ENCODE assay signal across 33 mouse cellular contexts in genomic region chr6:55128391-55128790, GRCm38 (mm10). TPM values are rescaled to one million over a fixed set of nuclear protein-coding genes. Genes with fewer than 3 reads are reported as not detected.
DNase-seq lines count a peak whose midpoint lies in the region; ATAC-seq lines count a peak whose summit lies in the region.
"Had no signal": no experiment of that assay in that cellular context is flagged by ENCODE, and none has a peak within 500 bp of the region (broad histone marks: within the 10 kb centered on the region; RNA-seq: fewer than 3 reads in every experiment).

No protein-coding gene starts in this region.

- H3K4me1 ChIP-seq in midbrain, embryonic 10.5 days: peaks cover 9% of the 10 kb centered on the region
- H3K4me1 ChIP-seq in midbrain, embryonic 16.5 days (ENCODE audit: control insufficient read depth, insufficient read depth, low read length): no peaks in the 10 kb centered on the region
- H3K4me1 ChIP-seq: forebrain, embryonic 13.5 days; neural tube, embryonic 13.5 days had no signal

- ATAC-seq in midbrain, embryonic 16.5 days: no peak
- ATAC-seq: activated CD4-positive, CD25-positive, alpha-beta regulatory T cell, adult 4 months; CD4-positive, CD25-positive, alpha-beta regulatory T cell, adult 4 months; forebrain, embryonic 13.5 days; intestine, postnatal 0 days had no signal

- H3K9me3 ChIP-seq in midbrain, embryonic 10.5 days (replicated peaks): no peaks in the 10 kb centered on the region
- H3K9me3 ChIP-seq in midbrain, embryonic 16.5 days (replicated peaks; ENCODE audit: control insufficient read depth, low read length, poor library complexity, severe bottlenecking): no peaks in the 10 kb centered on the region
- H3K9me3 ChIP-seq: forebrain, embryonic 13.5 days; heart, embryonic 13.5 days; midbrain, embryonic 12.5 days; neural tube, embryonic 13.5 days had no signal

- no peak overlapping the region for H3K4me3 ChIP-seq in midbrain, embryonic 10.5 days
- no peak overlapping the region for H3K4me3 ChIP-seq in midbrain, embryonic 16.5 days (ENCODE audit: low read depth, low read length)
- H3K4me3 ChIP-seq: forebrain, embryonic 13.5 days; heart, embryonic 13.5 days; midbrain, embryonic 12.5 days; neural tube, embryonic 13.5 days had no signal

- no peaks in the 10 kb centered on the region for H3K36me3 ChIP-seq in midbrain, embryonic 10.5 days
- H3K36me3 ChIP-seq in midbrain, embryonic 16.5 days (ENCODE audit: control insufficient read depth, insufficient read depth, low read length): no peaks in the 10 kb centered on the region
- H3K36me3 ChIP-seq: heart, embryonic 13.5 days; midbrain, embryonic 12.5 days; neural tube, embryonic 13.5 days had no signal

- DNase-seq in gastrocnemius, adult 18-20 months (ENCODE audit: low spot score): peak; percentile 74
- DNase-seq in gastrocnemius, postnatal 10 days: no peak
- no peak for DNase-seq in midbrain, embryonic 10.5 days (ENCODE audit: low spot score)
- DNase-seq in gastrocnemius, postnatal 14 days: peak; percentile 18
- DNase-seq in spleen, adult 18-20 months: no peak
- no peak for DNase-seq in embryo, embryonic 10.5 days (ENCODE audit: low spot score)
- DNase-seq: cerebellum, adult 2 months; cerebellum, postnatal 14 days; heart, adult 18-20 months; heart, postnatal 10 days; kidney, adult 9 months; kidney, postnatal 25 days; liver; lung, adult 2 months; lung, postnatal 10 days; right cerebral cortex, adult 18-20 months; thymus, adult 2 months; thymus, postnatal 4 days had no signal

- intact Hi-C loops in gastrocnemius, postnatal 14 days (cut with DNase I; ENCODE audit: low total_unique reads): no loop called here

- no peak overlapping the region for H3K9ac ChIP-seq in midbrain, embryonic 16.5 days (ENCODE audit: low read depth, low read length)
- H3K9ac ChIP-seq: forebrain, embryonic 13.5 days; heart, embryonic 13.5 days; hindbrain, embryonic 14.5 days; liver, embryonic 14.5 days; midbrain, embryonic 12.5 days; neural tube, embryonic 13.5 days had no signal

- no peak overlapping the region for H3K4me2 ChIP-seq in midbrain, embryonic 16.5 days (ENCODE audit: low read length)
- H3K4me2 ChIP-seq: forebrain, embryonic 13.5 days; heart, embryonic 13.5 days; hindbrain, embryonic 14.5 days; midbrain, embryonic 12.5 days; neural tube, embryonic 13.5 days had no signal

- H3K27ac ChIP-seq in midbrain, embryonic 10.5 days (replicated peaks): peak overlapping the region; percentile 42; the same call in 1 of the 2 replicates
- no peak overlapping the region for H3K27ac ChIP-seq in midbrain, embryonic 16.5 days (ENCODE audit: low read length)
- H3K27ac ChIP-seq: forebrain, embryonic 13.5 days; heart, embryonic 13.5 days; hindbrain, embryonic 14.5 days; liver, embryonic 14.5 days; midbrain, embryonic 12.5 days; neural tube, embryonic 13.5 days had no signal

- no peaks in the 10 kb centered on the region for H3K27me3 ChIP-seq in midbrain, embryonic 10.5 days (ENCODE audit: low read depth, poor library complexity, severe bottlenecking)
- no peaks in the 10 kb centered on the region; the same call in 1 of the 2 replicates for H3K27me3 ChIP-seq in midbrain, embryonic 16.5 days (ENCODE audit: control insufficient read depth, insufficient read depth, low read depth, low read length)
- H3K27me3 ChIP-seq: midbrain, embryonic 12.5 days had no signal

RNA-seq across cellular contexts. Expression of gene Crhr2, which starts 4.4 kb away (rescaled TPM):
- 10 to 100 TPM; 17.6 to 26.5 TPM for total RNA-seq in gastrocnemius, adult 18-20 months (2021)
- total RNA-seq in gastrocnemius, postnatal 10 days (2021): 1 to 10 TPM; 3.4 to 4.8 TPM
- 0.21 and 0.30 TPM in 2 replicates for polyA plus RNA-seq in midbrain, embryonic 10.5 days (2016; fragmentation: Nextera tagmentation; extraction: Ambion mirVana)
- polyA plus RNA-seq in midbrain, embryonic 16.5 days (2015; fragmentation: Nextera tagmentation; extraction: Ambion mirVana): 1.6 and 1.9 TPM in 2 replicates
- total RNA-seq in gastrocnemius, postnatal 14 days (2021): 1 to 10 TPM; 5.9 to 9.3 TPM
- total RNA-seq: hematopoietic stem cell, adult 5-6 weeks; megakaryocyte progenitor cell, adult 5-6 weeks had no signal
- polyA plus RNA-seq: activated CD4-positive, CD25-positive, alpha-beta regulatory T cell, adult 4 months; CD4-positive, CD25-positive, alpha-beta regulatory T cell, adult 4 months; embryonic facial prominence, embryonic 11.5 days; limb, embryonic 11.5 days had no signal

RNA-seq across cellular contexts. Expression of gene Inmt, which starts 46.5 kb away (rescaled TPM):
- total RNA-seq in gastrocnemius, adult 18-20 months (2021): 10 to 100 TPM; 13.8 to 16.1 TPM
- under 1 TPM; 0.25 to 0.89 TPM for total RNA-seq in gastrocnemius, postnatal 10 days (2021)
- polyA plus RNA-seq in midbrain, embryonic 10.5 days (2016; fragmentation: Nextera tagmentation; extraction: Ambion mirVana): 0.62 and 2.0 TPM in 2 replicates
- polyA plus RNA-seq in midbrain, embryonic 16.5 days (2015; fragmentation: Nextera tagmentation; extraction: Ambion mirVana): not detected in 2 replicates
- total RNA-seq in gastrocnemius, postnatal 14 days (2021): 1 to 10 TPM in 1 of 2 experiments, under 1 TPM in 1; 0.72 to 1.4 TPM
- total RNA-seq: heart, postnatal 10 days; hematopoietic stem cell, adult 5-6 weeks; left cerebral cortex, postnatal 14 days; megakaryocyte progenitor cell, adult 5-6 weeks had no signal
- polyA plus RNA-seq: activated CD4-positive, CD25-positive, alpha-beta regulatory T cell, adult 4 months; CD4-positive, CD25-positive, alpha-beta regulatory T cell, adult 4 months; forebrain, embryonic 13.5 days; hindbrain, embryonic 14.5 days; midbrain, embryonic 12.5 days; neural tube, embryonic 13.5 days had no signal

Comparison
In these comparisons a context has a peak if more than half of its experiments do, and no peak if none do; other contexts are left out.
1. DNase-seq: peak in gastrocnemius, adult 18-20 months (single experiment) and gastrocnemius, postnatal 14 days (single experiment); none in gastrocnemius, postnatal 10 days (single experiment), midbrain, embryonic 10.5 days (single experiment), spleen, adult 18-20 months (0 of 2) and embryo, embryonic 10.5 days (single experiment).
2. RNA of gene Inmt, which starts 46.5 kb away (total RNA-seq): 13.8 to 16.1 TPM in gastrocnemius, adult 18-20 months; 0.72 to 1.4 TPM in gastrocnemius, postnatal 14 days and 0.25 to 0.89 TPM in gastrocnemius, postnatal 10 days; every median in the first group is over 4 times any median in the second.